In the genomic region with DNA sequence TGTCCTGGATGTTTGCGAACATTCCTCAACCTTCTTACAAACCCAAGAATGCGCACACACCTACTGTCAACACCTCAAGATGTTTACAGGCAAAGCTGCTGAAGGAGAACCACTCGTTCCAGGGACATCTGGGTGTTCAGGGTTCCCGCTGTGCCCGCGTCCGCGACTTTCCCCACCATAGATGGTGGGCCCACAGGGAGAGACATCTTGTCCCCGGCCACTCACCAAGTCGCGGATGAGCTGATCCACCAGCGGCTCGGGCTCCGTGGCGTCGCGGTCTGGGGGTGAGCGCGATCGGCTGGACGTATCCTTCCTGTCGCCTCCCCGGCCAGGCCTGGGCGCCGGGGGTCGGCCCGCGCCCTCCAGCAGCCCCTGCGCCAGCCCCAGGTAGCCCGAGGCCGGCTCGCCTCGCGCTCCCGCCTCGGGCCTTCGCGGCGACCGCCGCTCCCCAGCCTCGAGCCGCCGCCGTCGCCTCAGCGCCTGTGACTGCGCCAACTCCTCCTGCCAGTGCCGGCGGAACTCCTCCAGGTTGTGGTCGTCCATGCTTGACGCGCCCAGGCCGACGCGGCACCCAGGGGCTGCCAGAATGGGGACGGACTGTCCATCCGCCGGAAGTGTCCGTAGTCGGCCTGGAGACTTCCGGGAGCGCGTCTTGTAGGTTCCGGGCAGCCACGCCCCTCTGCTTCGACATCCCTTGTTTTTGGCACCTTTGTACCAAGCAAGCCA, we compare ENCODE assay signal across 8 mouse cellular contexts. TPM values are rescaled to one million over a fixed set of nuclear protein-coding genes. Genes with fewer than 3 reads are reported as not detected.
DNase-seq lines count a peak whose midpoint lies in the region; ATAC-seq and TF ChIP-seq lines count a peak whose summit lies in the region.

A gene (minus strand): TSS at position 626 of the 726 bp plus-strand sequence.

- peaks cover 25% of the 10 kb centered on the region for H3K36me3 ChIP-seq in E14TG2a.4 (ENCODE audit: insufficient read depth, low read length)
- peaks cover 11% of the 10 kb centered on the region for H3K36me3 ChIP-seq in forebrain, embryonic 12.5 days (replicated peaks)
- H3K36me3 ChIP-seq in heart, postnatal 0 days (replicated peaks; ENCODE audit: control insufficient read depth, insufficient read depth, low read length): peaks cover 6% of the 10 kb centered on the region; the same call in 1 of the 2 replicates
- H3K36me3 ChIP-seq in liver, embryonic 16.5 days (ENCODE audit: control insufficient read depth, insufficient read depth): peaks cover 4% of the 10 kb centered on the region; the same call in 1 of the 2 replicates
- peaks cover 16% of the 10 kb centered on the region; the same call in 1 of the 2 replicates for H3K36me3 ChIP-seq in neural tube, embryonic 13.5 days
- no peaks in the 10 kb centered on the region for H3K36me3 ChIP-seq in testis, adult 2 months (ENCODE audit: control insufficient read depth, insufficient read depth, low read length)

- 0% methylated on average over 67 of the region's 67 CpGs for WGBS in forebrain, embryonic 12.5 days
- under 1% methylated on average over 65 of the region's 67 CpGs for WGBS in heart, postnatal 0 days
- WGBS in liver, embryonic 16.5 days (ENCODE audit: insufficient replicate concordance): under 1% methylated on average over 62 of the region's 67 CpGs
- under 1% methylated on average over 67 of the region's 67 CpGs for WGBS in neural tube, embryonic 13.5 days

- no peak for TF ChIP-seq CTCF in E14TG2a.4 (conservative IDR thresholded peaks at IDR 0.05; ENCODE audit: low read length)
- TF ChIP-seq CTCF in heart, postnatal 0 days (IDR thresholded peaks at IDR 0.05; ENCODE audit: low read depth): no peak
- TF ChIP-seq CTCF in testis, adult 2 months (IDR thresholded peaks at IDR 0.05; ENCODE audit: control insufficient read depth, insufficient read depth, insufficient replicate concordance, low read depth, low read length): no peak

- TF ChIP-seq EP300 in heart, postnatal 0 days (IDR thresholded peaks at IDR 0.05; ENCODE audit: low read depth): no peak

- DNase-seq in c-Kit-positive CD71-positive TER-119-positive erythroid progenitor cells, embryonic 14.5 days (ENCODE audit: low spot score): peak; percentile 79
- peak; percentile 82 for DNase-seq in heart, postnatal 0 days (ENCODE audit: low spot score)
- DNase-seq in kidney, postnatal 4 days: peak; percentile 94 to 95

- peak within 1 kb of the TSS; percentile 73 for H3K4me2 ChIP-seq in forebrain, embryonic 12.5 days
- H3K4me2 ChIP-seq in heart, postnatal 0 days (ENCODE audit: low read depth, low read length): peak within 1 kb of the TSS; percentile 94
- peak within 1 kb of the TSS; percentile 81 for H3K4me2 ChIP-seq in liver, embryonic 16.5 days (ENCODE audit: low read depth, low read length)
- H3K4me2 ChIP-seq in neural tube, embryonic 13.5 days: peak within 1 kb of the TSS; percentile 79

- no peaks in the 10 kb centered on the region for H3K27me3 ChIP-seq in E14TG2a.4 (ENCODE audit: insufficient read depth, low read length)
- H3K27me3 ChIP-seq in forebrain, embryonic 12.5 days: peaks cover 19% of the 10 kb centered on the region
- no peaks in the 10 kb centered on the region for H3K27me3 ChIP-seq in heart, postnatal 0 days (ENCODE audit: control insufficient read depth, insufficient read depth, low read length)
- no peaks in the 10 kb centered on the region for H3K27me3 ChIP-seq in liver, embryonic 16.5 days (ENCODE audit: control insufficient read depth, insufficient read depth, low read depth, low read length)
- peaks cover 10% of the 10 kb centered on the region; the same call in 1 of the 2 replicates for H3K27me3 ChIP-seq in neural tube, embryonic 13.5 days
- H3K27me3 ChIP-seq in testis, adult 2 months (ENCODE audit: control insufficient read depth, insufficient read depth, low read length): no peaks in the 10 kb centered on the region

- peak; percentile 90 for TF ChIP-seq POLR2A in testis, adult 2 months (IDR thresholded peaks at IDR 0.05; ENCODE audit: control insufficient read depth, low read depth, low read length)

- H3K27ac ChIP-seq in forebrain, embryonic 12.5 days: peak within 1 kb of the TSS; percentile 65; the same call in 1 of the 2 replicates
- peak within 1 kb of the TSS; percentile 46; the same call in 1 of the 2 replicates for H3K27ac ChIP-seq in heart, postnatal 0 days (ENCODE audit: low read depth)
- peak within 1 kb of the TSS; percentile 37; the same call in 1 of the 2 replicates for H3K27ac ChIP-seq in liver, embryonic 16.5 days (ENCODE audit: low read length)
- peak within 1 kb of the TSS; percentile 79 for H3K27ac ChIP-seq in neural tube, embryonic 13.5 days (replicated peaks)
- H3K27ac ChIP-seq in testis, adult 2 months (ENCODE audit: control insufficient read depth, insufficient read depth, low read depth, low read length): peak within 1 kb of the TSS; percentile 8; the same call in 1 of the 2 replicates

- ATAC-seq in forebrain, embryonic 12.5 days (ENCODE audit: low FRiP score): peak; percentile 91
- peak; percentile 85 for ATAC-seq in heart, postnatal 0 days (ENCODE audit: insufficient read depth, low read depth)
- peak; percentile 76 for ATAC-seq in liver, embryonic 16.5 days (ENCODE audit: low read depth)
- ATAC-seq in neural tube, embryonic 13.5 days (ENCODE audit: low read depth): peak; percentile 92

- H3K9me3 ChIP-seq in E14TG2a.4 (ENCODE audit: low read length): no peaks in the 10 kb centered on the region
- no peaks in the 10 kb centered on the region for H3K9me3 ChIP-seq in forebrain, embryonic 12.5 days
- no peaks in the 10 kb centered on the region for H3K9me3 ChIP-seq in heart, postnatal 0 days (replicated peaks; ENCODE audit: control insufficient read depth, low read length)
- H3K9me3 ChIP-seq in liver, embryonic 16.5 days (replicated peaks; ENCODE audit: control insufficient read depth, low read length): no peaks in the 10 kb centered on the region
- H3K9me3 ChIP-seq in neural tube, embryonic 13.5 days: no peaks in the 10 kb centered on the region

- H3K4me3 ChIP-seq in E14TG2a.4 (replicated peaks; ENCODE audit: low read length): peak within 1 kb of the TSS; percentile 92
- peak within 1 kb of the TSS; percentile 87 for H3K4me3 ChIP-seq in forebrain, embryonic 12.5 days (replicated peaks)
- peak within 1 kb of the TSS; percentile 88 for H3K4me3 ChIP-seq in heart, postnatal 0 days (ENCODE audit: low read depth, low read length)
- peak within 1 kb of the TSS; percentile 92 for H3K4me3 ChIP-seq in liver, embryonic 16.5 days (ENCODE audit: low read depth, low read length)
- peak within 1 kb of the TSS; percentile 94 for H3K4me3 ChIP-seq in neural tube, embryonic 13.5 days
- H3K4me3 ChIP-seq in testis, adult 2 months (ENCODE audit: control insufficient read depth, low read depth, low read length): peak within 1 kb of the TSS; percentile 89

- H3K4me1 ChIP-seq in E14TG2a.4 (replicated peaks; ENCODE audit: low read depth, low read length): peaks cover 9% of the 10 kb centered on the region
- H3K4me1 ChIP-seq in forebrain, embryonic 12.5 days: peaks cover 22% of the 10 kb centered on the region
- peaks cover 17% of the 10 kb centered on the region for H3K4me1 ChIP-seq in heart, postnatal 0 days (ENCODE audit: control insufficient read depth, insufficient read depth)
- peaks cover 11% of the 10 kb centered on the region for H3K4me1 ChIP-seq in liver, embryonic 16.5 days (ENCODE audit: control insufficient read depth, low read depth, low read length)
- peaks cover 30% of the 10 kb centered on the region for H3K4me1 ChIP-seq in neural tube, embryonic 13.5 days (replicated peaks)
- no peaks in the 10 kb centered on the region; the same call in none of the 2 replicates for H3K4me1 ChIP-seq in testis, adult 2 months (ENCODE audit: control insufficient read depth, insufficient read depth, low read length)

- peak within 1 kb of the TSS; percentile 87 for H3K9ac ChIP-seq in forebrain, embryonic 12.5 days
- H3K9ac ChIP-seq in heart, postnatal 0 days (replicated peaks; ENCODE audit: low read depth, low read length): peak within 1 kb of the TSS; percentile 88
- H3K9ac ChIP-seq in liver, embryonic 16.5 days (ENCODE audit: low read depth, low read length): peak within 1 kb of the TSS; percentile 93
- peak within 1 kb of the TSS; percentile 95 for H3K9ac ChIP-seq in neural tube, embryonic 13.5 days

RNA-seq across cellular contexts. Expression of the gene that starts here (rescaled TPM):
- polyA plus RNA-seq in forebrain, embryonic 12.5 days (2016; fragmentation: Nextera tagmentation; extraction: Ambion mirVana): 41.5 and 41.7 TPM in 2 replicates
- 49.7 and 66.9 TPM in 2 replicates for total RNA-seq in heart, postnatal 0 days (2014; rRNA removed; ENCODE audit: low replicate concordance)
- polyA plus RNA-seq in heart, postnatal 0 days (2015; fragmentation: Nextera tagmentation; extraction: Ambion mirVana): 15.5 and 16.5 TPM in 2 replicates
- 6.5 and 7.9 TPM in 2 replicates for polyA plus RNA-seq in liver, embryonic 16.5 days (2015; fragmentation: Nextera tagmentation; extraction: Ambion mirVana)
- polyA plus RNA-seq in neural tube, embryonic 13.5 days (2015; fragmentation: Nextera tagmentation; extraction: Ambion mirVana): 25.1 and 25.5 TPM in 2 replicates
- polyA plus RNA-seq in testis, adult 2 months (2012; rRNA removed): 19.6 and 21.6 TPM in 2 replicates

Comparison
In these comparisons a context has a peak if more than half of its experiments do, and no peak if none do; other contexts are left out.
1. Peak in every context shown above with its lines: DNase-seq, ATAC-seq, H3K4me3 ChIP-seq and H3K27ac ChIP-seq.
2. H3K27ac ChIP-seq: peak in every context shown above with its lines; median percentile 79 in neural tube, embryonic 13.5 days; 65 in forebrain, embryonic 12.5 days; 46 in heart, postnatal 0 days; 37 in liver, embryonic 16.5 days; 8 in testis, adult 2 months.